8 mouse cellular contexts compared by ENCODE assay signal in genomic region chr4:149277571-149277970, GRCm38 (mm10). TPM values are rescaled to one million over a fixed set of nuclear protein-coding genes. Genes with fewer than 3 reads are reported as not detected.
DNase-seq lines count a peak whose midpoint lies in the region; ATAC-seq and TF ChIP-seq lines count a peak whose summit lies in the region.

No protein-coding gene starts in this region.

- no peaks in the 10 kb centered on the region for H3K27me3 ChIP-seq in kidney, embryonic 14.5 days (ENCODE audit: control insufficient read depth, insufficient read depth, low read length)
- H3K27me3 ChIP-seq in kidney, adult 2 months (replicated peaks; ENCODE audit: control insufficient read depth, insufficient read depth, low read length): no peaks in the 10 kb centered on the region
- no peaks in the 10 kb centered on the region for H3K27me3 ChIP-seq in embryonic facial prominence, embryonic 10.5 days (replicated peaks; ENCODE audit: low read depth, poor library complexity, severe bottlenecking)
- H3K27me3 ChIP-seq in hindbrain, embryonic 10.5 days (ENCODE audit: insufficient read depth, poor library complexity, severe bottlenecking): no peaks in the 10 kb centered on the region
- no peaks in the 10 kb centered on the region for H3K27me3 ChIP-seq in midbrain, embryonic 11.5 days (ENCODE audit: control insufficient read depth, insufficient read depth, low read length)

- H3K4me1 ChIP-seq in kidney, embryonic 14.5 days (ENCODE audit: control insufficient read depth, insufficient read depth, low read length): 0 out of 2 replicates have a peak, but pooled peaks cover 7% of the 10 kb centered on the region
- peaks cover 7% of the 10 kb centered on the region; the same call in 1 of the 2 replicates for H3K4me1 ChIP-seq in kidney, adult 2 months (ENCODE audit: control insufficient read depth, insufficient read depth, low read length)
- peaks cover 10% of the 10 kb centered on the region for H3K4me1 ChIP-seq in embryonic facial prominence, embryonic 10.5 days
- H3K4me1 ChIP-seq in hindbrain, embryonic 10.5 days (replicated peaks): peaks cover 15% of the 10 kb centered on the region
- H3K4me1 ChIP-seq in midbrain, embryonic 11.5 days (ENCODE audit: control insufficient read depth, insufficient read depth, low read length): peaks cover 9% of the 10 kb centered on the region; the same call in 1 of the 2 replicates

- no peak for TF ChIP-seq CTCF in kidney, adult 2 months (conservative IDR thresholded peaks at IDR 0.05; ENCODE audit: insufficient read depth, insufficient read length, low read depth, low read length)

- H3K36me3 ChIP-seq in kidney, embryonic 14.5 days (ENCODE audit: control insufficient read depth, insufficient read depth, low read length): peaks cover 24% of the 10 kb centered on the region
- H3K36me3 ChIP-seq in kidney, adult 2 months (ENCODE audit: control insufficient read depth, insufficient read depth, low read length): peaks cover 6% of the 10 kb centered on the region
- H3K36me3 ChIP-seq in embryonic facial prominence, embryonic 10.5 days (replicated peaks): peaks cover 52% of the 10 kb centered on the region
- peaks cover 52% of the 10 kb centered on the region for H3K36me3 ChIP-seq in hindbrain, embryonic 10.5 days
- peaks cover 20% of the 10 kb centered on the region for H3K36me3 ChIP-seq in midbrain, embryonic 11.5 days (ENCODE audit: control insufficient read depth, insufficient read depth, low read length)

- TF ChIP-seq POLR2A in kidney, adult 2 months (IDR thresholded peaks at IDR 0.05; ENCODE audit: low read depth, low read length): no peak

- H3K4me3 ChIP-seq in kidney, embryonic 14.5 days (ENCODE audit: low read length): no peak overlapping the region
- no peak overlapping the region for H3K4me3 ChIP-seq in kidney, adult 2 months (ENCODE audit: insufficient read depth, low read depth, low read length)
- H3K4me3 ChIP-seq in embryonic facial prominence, embryonic 10.5 days: no peak overlapping the region
- H3K4me3 ChIP-seq in hindbrain, embryonic 10.5 days: no peak overlapping the region
- H3K4me3 ChIP-seq in midbrain, embryonic 11.5 days (ENCODE audit: low read depth, low read length): no peak overlapping the region

- DNase-seq in kidney, adult 2 months: no peak
- peak; percentile 56 for DNase-seq in embryonic facial prominence, embryonic 10.5 days (ENCODE audit: low spot score)
- DNase-seq in hindbrain, embryonic 10.5 days (ENCODE audit: low spot score): peak; percentile 43
- peak; percentile 91 for DNase-seq in midbrain, embryonic 11.5 days (ENCODE audit: low spot score, missing footprints)
- DNase-seq in ovary, postnatal 10 days (ENCODE audit: low spot score): no peak
- DNase-seq in adrenal gland, postnatal 4 days (ENCODE audit: low spot score in 2 of 2): no peak
- no peak for DNase-seq in adrenal gland, postnatal 25 days

- no peaks in the 10 kb centered on the region for H3K9me3 ChIP-seq in kidney, embryonic 14.5 days (ENCODE audit: control insufficient read depth, low read length)
- 0 out of 2 replicates have a peak, but pooled peaks cover 2% of the 10 kb centered on the region for H3K9me3 ChIP-seq in embryonic facial prominence, embryonic 10.5 days
- peaks cover 8% of the 10 kb centered on the region for H3K9me3 ChIP-seq in hindbrain, embryonic 10.5 days
- no peaks in the 10 kb centered on the region for H3K9me3 ChIP-seq in midbrain, embryonic 11.5 days (ENCODE audit: control insufficient read depth, low read length)

- no peak overlapping the region for H3K9ac ChIP-seq in kidney, embryonic 14.5 days (ENCODE audit: low read depth, low read length)
- H3K9ac ChIP-seq in midbrain, embryonic 11.5 days (ENCODE audit: low read length): no peak overlapping the region

- WGBS in kidney, embryonic 14.5 days: 61% methylated on average over 4 of the region's 4 CpGs
- WGBS in kidney, adult 2 months: 38% methylated on average over 4 of the region's 4 CpGs
- WGBS in embryonic facial prominence, embryonic 10.5 days: 78% methylated on average over 4 of the region's 4 CpGs
- WGBS in hindbrain, embryonic 10.5 days: 79% methylated on average over 4 of the region's 4 CpGs
- WGBS in midbrain, embryonic 11.5 days: 69% methylated on average over 4 of the region's 4 CpGs

- peak; percentile 81; the same call in 1 of the 2 replicates for ATAC-seq in kidney, embryonic 14.5 days (ENCODE audit: low FRiP score, low TSS enrichment)
- peak; percentile 77; the same call in 1 of the 2 replicates for ATAC-seq in midbrain, embryonic 11.5 days (ENCODE audit: low FRiP score)

- H3K4me2 ChIP-seq in kidney, embryonic 14.5 days (replicated peaks; ENCODE audit: low read depth, low read length): no peak overlapping the region
- H3K4me2 ChIP-seq in midbrain, embryonic 11.5 days: peak overlapping the region; percentile 17; the same call in 1 of the 2 replicates

- no peak overlapping the region for H3K27ac ChIP-seq in kidney, embryonic 14.5 days (ENCODE audit: low read depth, low read length)
- H3K27ac ChIP-seq in kidney, adult 2 months (ENCODE audit: insufficient read depth, low read depth, low read length): no peak overlapping the region
- no peak overlapping the region for H3K27ac ChIP-seq in embryonic facial prominence, embryonic 10.5 days (replicated peaks)
- H3K27ac ChIP-seq in hindbrain, embryonic 10.5 days: no peak overlapping the region
- H3K27ac ChIP-seq in midbrain, embryonic 11.5 days (ENCODE audit: low read depth, low read length): no peak overlapping the region; the same call in 1 of the 2 replicates

RNA-seq across cellular contexts. Expression of gene Kif1b, which starts 29.9 kb away (rescaled TPM):
- 25.6 and 35.7 TPM in 2 replicates for polyA plus RNA-seq in kidney, embryonic 14.5 days (2014; fragmentation: Nextera tagmentation; extraction: Ambion mirVana)
- polyA plus RNA-seq in kidney, adult 2 months (2012; rRNA removed): 31.1 and 35.8 TPM in 2 replicates
- 49.4 and 51.3 TPM in 2 replicates for polyA plus RNA-seq in embryonic facial prominence, embryonic 10.5 days (2016; fragmentation: Nextera tagmentation; extraction: Ambion mirVana)
- polyA plus RNA-seq in hindbrain, embryonic 10.5 days (2016; fragmentation: Nextera tagmentation; extraction: Ambion mirVana): 77.1 and 90.9 TPM in 2 replicates
- polyA plus RNA-seq in midbrain, embryonic 11.5 days (2014; fragmentation: Nextera tagmentation; extraction: Ambion mirVana): 94.6 and 95.0 TPM in 2 replicates
- total RNA-seq in adrenal gland, postnatal 4 days (2021): 100 to 1,000 TPM; 118 to 124 TPM
- total RNA-seq in adrenal gland, postnatal 25 days (2021): 182 and 199 TPM in 2 replicates

Comparison
In these comparisons a context has a peak if more than half of its experiments do, and no peak if none do; other contexts are left out.
1. DNase-seq: peak in embryonic facial prominence, embryonic 10.5 days (single experiment), hindbrain, embryonic 10.5 days (single experiment) and midbrain, embryonic 11.5 days (single experiment); none in kidney, adult 2 months (single experiment), ovary, postnatal 10 days (single experiment), adrenal gland, postnatal 4 days (0 of 2) and adrenal gland, postnatal 25 days (single experiment).